Mouse (Mus musculus): ENCODE results near the gene Map1b. TPM values are rescaled to one million over a fixed set of nuclear protein-coding genes. Genes with fewer than 3 reads are reported as not detected.

Map1b gene
- polyA plus RNA-seq, 1 experiment from 2014 or later: 272 TPM

GRCm38 (mm10) chr13:99443484-99444175 is 72.7 kb downstream of the Map1b start:
- H3K4me2 ChIP-seq (replicated peaks): no peak overlapping the region
- H3K9ac ChIP-seq: no peak overlapping the region
- no peak for ATAC-seq (ENCODE audit: insufficient number of reproducible peaks, insufficient read depth, low FRiP score, low TSS enrichment)
- no peak overlapping the region for H3K4me3 ChIP-seq
- H3K36me3 ChIP-seq: peaks cover 22% of the 10 kb centered on the region
- no peaks in the 10 kb centered on the region; the same call in 1 of the 2 replicates for H3K27me3 ChIP-seq
- H3K9me3 ChIP-seq: no peaks in the 10 kb centered on the region
- WGBS: 80% methylated on average over 7 of the region's 7 CpGs
- no peak overlapping the region for H3K27ac ChIP-seq
- H3K4me1 ChIP-seq: peaks cover 38% of the 10 kb centered on the region

GRCm38 (mm10) chr13:99442434-99443249 is 73.7 kb downstream of the Map1b start:
- Histone ChIP-seq H3K27ac (peak overlapping the region; percentile 47), H3K4me3 (no peak overlapping the region), H3K36me3 (peaks cover 22% of the 10 kb centered on the region), H3K27me3 (no peaks in the 10 kb centered on the region; the same call in 1 of the 2 replicates), H3K4me2 (replicated peaks) (no peak overlapping the region), H3K9me3 (no peaks in the 10 kb centered on the region), H3K4me1 (peaks cover 32% of the 10 kb centered on the region), H3K9ac (no peak overlapping the region)
- WGBS: 63% methylated on average over 12 of the region's 12 CpGs
- ATAC-seq (ENCODE audit: insufficient number of reproducible peaks, insufficient read depth, low FRiP score, low TSS enrichment): no peak

- Histone ChIP-seq H3K4me3 (no peak overlapping the region), H3K36me3 (peaks cover 30% of the 10 kb centered on the region), H3K9me3 (no peaks in the 10 kb centered on the region), H3K27me3 (no peaks in the 10 kb centered on the region; the same call in 1 of the 2 replicates), H3K4me2 (replicated peaks) (no peak overlapping the region), H3K9ac (no peak overlapping the region), H3K4me1 (peaks cover 28% of the 10 kb centered on the region), H3K27ac (peak overlapping the region; percentile 47)
- ATAC-seq (ENCODE audit: insufficient number of reproducible peaks, insufficient read depth, low FRiP score, low TSS enrichment): no peak
- 40% methylated on average over 18 of the region's 18 CpGs for WGBS
These were observed 74.5 kb downstream of the Map1b start for GRCm38 (mm10) chr13:99441700-99442433.

- Histone ChIP-seq H3K4me2 (replicated peaks) (no peak overlapping the region), H3K4me3 (no peak overlapping the region), H3K9ac (no peak overlapping the region), H3K9me3 (no peaks in the 10 kb centered on the region), H3K36me3 (peaks cover 35% of the 10 kb centered on the region), H3K27me3 (no peaks in the 10 kb centered on the region; the same call in 1 of the 2 replicates), H3K4me1 (peaks cover 28% of the 10 kb centered on the region), H3K27ac (no peak overlapping the region)
- 91% methylated on average over 2 of the region's 2 CpGs for WGBS
- ATAC-seq (ENCODE audit: insufficient number of reproducible peaks, insufficient read depth, low FRiP score, low TSS enrichment): no peak
These were observed 76.1 kb downstream of the Map1b start for GRCm38 (mm10) chr13:99440228-99440627.

- H3K27ac ChIP-seq: no peak overlapping the region
- 91% methylated on average over 5 of the region's 5 CpGs for WGBS
- peaks cover 44% of the 10 kb centered on the region for H3K36me3 ChIP-seq
These were observed 77.0 kb downstream of the Map1b start for GRCm38 (mm10) chr13:99439357-99439756.

GRCm38 (mm10) chr13:99437051-99437450 is 79.3 kb downstream of the Map1b start:
- H3K4me3 ChIP-seq: no peak overlapping the region
- H3K36me3 ChIP-seq: peaks cover 63% of the 10 kb centered on the region
- no peak overlapping the region for H3K9ac ChIP-seq
- no peak overlapping the region for H3K4me2 ChIP-seq (replicated peaks)
- no peak for ATAC-seq (ENCODE audit: insufficient number of reproducible peaks, insufficient read depth, low FRiP score, low TSS enrichment)
- H3K4me1 ChIP-seq: peaks cover 9% of the 10 kb centered on the region
- H3K9me3 ChIP-seq: no peaks in the 10 kb centered on the region
- H3K27me3 ChIP-seq: no peaks in the 10 kb centered on the region
- H3K27ac ChIP-seq: no peak overlapping the region

More at GRCm38 (mm10) chr13:99439357-99439756, 77.0 kb downstream of the Map1b start:
- ATAC-seq (ENCODE audit: insufficient number of reproducible peaks, insufficient read depth, low FRiP score, low TSS enrichment): no peak
- Histone ChIP-seq H3K4me1 (peaks cover 20% of the 10 kb centered on the region), H3K4me2 (replicated peaks) (no peak overlapping the region), H3K9me3 (no peaks in the 10 kb centered on the region), H3K27me3 (no peaks in the 10 kb centered on the region; the same call in 1 of the 2 replicates), H3K4me3 (no peak overlapping the region), H3K9ac (no peak overlapping the region)

GRCm38 (mm10) chr13:99434494-99434893 is 81.8 kb downstream of the Map1b start:
- Histone ChIP-seq H3K27ac (no peak overlapping the region), H3K27me3 (no peaks in the 10 kb centered on the region), H3K9me3 (no peaks in the 10 kb centered on the region), H3K9ac (no peak overlapping the region), H3K4me1 (no peaks in the 10 kb centered on the region), H3K4me2 (replicated peaks) (no peak overlapping the region), H3K4me3 (no peak overlapping the region), H3K36me3 (peaks cover 71% of the 10 kb centered on the region)
- no peak for ATAC-seq (ENCODE audit: insufficient number of reproducible peaks, insufficient read depth, low FRiP score, low TSS enrichment)
- 96% methylated on average over 9 of the region's 9 CpGs for WGBS

GRCm38 (mm10) chr13:99433068-99434008 is 83.0 kb downstream of the Map1b start:
- no peaks in the 10 kb centered on the region for H3K9me3 ChIP-seq
- no peak overlapping the region for H3K27ac ChIP-seq
- no peak for ATAC-seq (ENCODE audit: insufficient number of reproducible peaks, insufficient read depth, low FRiP score, low TSS enrichment)
- 95% methylated on average over 29 of the region's 29 CpGs for WGBS
- H3K4me3 ChIP-seq: no peak overlapping the region
- no peak overlapping the region for H3K9ac ChIP-seq
- H3K27me3 ChIP-seq: no peaks in the 10 kb centered on the region
- H3K4me2 ChIP-seq (replicated peaks): no peak overlapping the region
- H3K36me3 ChIP-seq: peaks cover 75% of the 10 kb centered on the region
- H3K4me1 ChIP-seq: no peaks in the 10 kb centered on the region

GRCm38 (mm10) chr13:99423581-99423980 is 92.8 kb downstream of the Map1b start:
- no peak overlapping the region for H3K9ac ChIP-seq
- H3K27me3 ChIP-seq: no peaks in the 10 kb centered on the region
- no peak for ATAC-seq (ENCODE audit: insufficient number of reproducible peaks, insufficient read depth, low FRiP score, low TSS enrichment)
- no peak overlapping the region for H3K4me3 ChIP-seq
- H3K9me3 ChIP-seq: no peaks in the 10 kb centered on the region
- no peak overlapping the region for H3K4me2 ChIP-seq (replicated peaks)
- no peak overlapping the region for H3K27ac ChIP-seq
- no peaks in the 10 kb centered on the region for H3K4me1 ChIP-seq
- peaks cover 34% of the 10 kb centered on the region for H3K36me3 ChIP-seq
- 84% methylated on average over 13 of the region's 13 CpGs for WGBS

- Histone ChIP-seq H3K27me3 (no peaks in the 10 kb centered on the region), H3K9ac (no peak overlapping the region), H3K4me3 (no peak overlapping the region), H3K27ac (no peak overlapping the region), H3K4me1 (peaks cover 31% of the 10 kb centered on the region), H3K4me2 (replicated peaks) (no peak overlapping the region), H3K9me3 (no peaks in the 10 kb centered on the region), H3K36me3 (peaks cover 23% of the 10 kb centered on the region)
- 85% methylated on average over 9 of the region's 9 CpGs for WGBS
- no peak for ATAC-seq (ENCODE audit: insufficient number of reproducible peaks, insufficient read depth, low FRiP score, low TSS enrichment)
These were observed 99.7 kb downstream of the Map1b start for GRCm38 (mm10) chr13:99416601-99417000.

GRCm38 (mm10) chr13:99414352-99414742 is 102.0 kb downstream of the Map1b start:
- Histone ChIP-seq H3K4me1 (peaks cover 31% of the 10 kb centered on the region), H3K9ac (no peak overlapping the region), H3K4me2 (replicated peaks) (no peak overlapping the region), H3K4me3 (no peak overlapping the region), H3K27me3 (no peaks in the 10 kb centered on the region), H3K27ac (peak overlapping the region; percentile 61), H3K36me3 (peaks cover 38% of the 10 kb centered on the region), H3K9me3 (no peaks in the 10 kb centered on the region)
- 34% methylated on average over 10 of the region's 10 CpGs for WGBS
- ATAC-seq (ENCODE audit: insufficient number of reproducible peaks, insufficient read depth, low FRiP score, low TSS enrichment): peak; percentile 58; the same call in 1 of the 2 replicates
